Mouse (Mus musculus): Measurements from ENCODE around the gene Uqcrfs1.

- no peak for TF ChIP-seq CTCF (IDR thresholded peaks at IDR 0.05; ENCODE audit: borderline replicate concordance, insufficient read depth, low read depth, low read length)
- no peak for TF ChIP-seq POLR2A (IDR thresholded peaks at IDR 0.05; ENCODE audit: borderline replicate concordance, insufficient read depth, low read length)
Measured at GRCm38 (mm10) chr13:30518191-30518590, 27.0 kb downstream of the Uqcrfs1 start.

All from cerebellum, adult 2 months (tissue).